Mouse (Mus musculus) fat pad, adult 2 months (tissue): ENCODE measurements around the gene Myh8.

Experiments
- DNase-seq: peaks from one replicate; pipeline ENCODE4 v3.0.0-alpha.2; 2011; ENCODE audit warnings: low read depth, low spot score; ENCODE audit errors: extremely low read depth

Myh8 gene

GRCm38 (mm10) chr11:67276601-67277174, at the start of gene Myh8:
Gene Myh8, plus strand, starts transcription at chr11:67277124.
- no peak for DNase-seq

- DNase-seq: no peak
These were observed 48.2 kb upstream of the Myh8 start for GRCm38 (mm10) chr11:67228731-67229130.

- no peak for DNase-seq
These were observed 47.8 kb upstream of the Myh8 start for GRCm38 (mm10) chr11:67229166-67229565.

GRCm38 (mm10) chr11:67229946-67230345, 47.0 kb upstream of the Myh8 start:
- no peak for DNase-seq

GRCm38 (mm10) chr11:67235639-67236358, 41.1 kb upstream of the Myh8 start:
- no peak for DNase-seq

GRCm38 (mm10) chr11:67236799-67237198, 40.1 kb upstream of the Myh8 start:
- no peak for DNase-seq

- no peak for DNase-seq
These were observed 39.3 kb upstream of the Myh8 start, which contains the start of gene Myh4 for GRCm38 (mm10) chr11:67237481-67238079. Gene Myh4, plus strand, starts transcription at chr11:67238029.

- DNase-seq: no peak
These were observed 35.9 kb upstream of the Myh8 start for GRCm38 (mm10) chr11:67241051-67241450.

- DNase-seq: no peak
These were observed 23.2 kb upstream of the Myh8 start for GRCm38 (mm10) chr11:67253691-67254090.

GRCm38 (mm10) chr11:67257048-67257447, 19.9 kb upstream of the Myh8 start:
- no peak for DNase-seq

GRCm38 (mm10) chr11:67260956-67261355, 16.0 kb upstream of the Myh8 start:
- no peak for DNase-seq

- DNase-seq: no peak
These were observed 16.5 kb downstream of the Myh8 start for GRCm38 (mm10) chr11:67293440-67293839.

GRCm38 (mm10) chr11:67313733-67314452, 37.0 kb downstream of the Myh8 start:
- no peak for DNase-seq

GRCm38 (mm10) chr11:67321358-67321757, 44.4 kb downstream of the Myh8 start, which contains the start of gene Myh13:
Gene Myh13, plus strand, starts transcription at chr11:67321658.
- DNase-seq: no peak

- DNase-seq: no peak
These were observed 49.6 kb downstream of the Myh8 start for GRCm38 (mm10) chr11:67326536-67326935.

GRCm38 (mm10) chr11:67344556-67344955, 67.6 kb downstream of the Myh8 start:
- DNase-seq: no peak

GRCm38 (mm10) chr11:67345186-67345855, 68.4 kb downstream of the Myh8 start:
- no peak for DNase-seq

- no peak for DNase-seq
These were observed 68.9 kb downstream of the Myh8 start for GRCm38 (mm10) chr11:67345856-67346236.

GRCm38 (mm10) chr11:67350153-67350768, 73.3 kb downstream of the Myh8 start:
- no peak for DNase-seq

GRCm38 (mm10) chr11:67353011-67353410, 76.1 kb downstream of the Myh8 start:
- no peak for DNase-seq

GRCm38 (mm10) chr11:67358031-67358430, 81.1 kb downstream of the Myh8 start:
- no peak for DNase-seq
